Mouse (Mus musculus): ENCODE measurements around the gene Spag17. TPM values are rescaled to one million over a fixed set of nuclear protein-coding genes. Genes with fewer than 3 reads are reported as not detected.

Gene Spag17
- polyA plus RNA-seq (2012; fragmentation: generic; extraction: Trizol), result not detected
- long read RNA-seq, experiment 1, result 0 reads
- long read RNA-seq, experiment 2, result 0 reads

DNA sequence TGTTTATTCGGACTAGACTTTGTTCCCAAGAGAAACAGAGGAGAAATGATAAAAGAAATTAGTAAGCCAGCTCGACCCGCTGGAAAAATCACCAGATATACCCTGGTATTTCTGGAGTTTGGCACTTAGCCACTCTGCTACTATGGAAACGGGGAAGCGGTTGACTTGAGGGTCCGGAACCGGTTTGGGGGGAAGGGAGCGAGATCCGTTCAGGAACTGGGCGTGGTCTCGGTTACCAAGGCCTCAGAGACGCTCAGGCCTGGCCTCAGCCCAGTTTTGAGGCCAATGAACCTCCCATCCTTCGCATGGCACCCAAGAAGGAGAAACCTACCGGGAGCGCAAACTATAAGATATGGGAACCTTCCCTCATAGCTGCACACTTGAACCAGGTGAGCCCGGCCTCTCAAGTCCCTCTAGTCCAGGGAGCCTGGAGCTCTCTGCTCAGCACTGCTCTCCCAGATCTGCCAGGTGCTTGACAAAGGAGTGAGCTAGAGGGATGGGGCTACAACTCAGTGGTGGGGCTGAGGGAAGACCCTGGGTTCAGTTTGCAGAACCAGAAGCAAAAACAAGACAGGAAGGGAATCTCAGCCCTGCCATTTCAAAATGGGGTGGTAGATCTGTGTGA is at the start of gene Spag17:
Gene Spag17 (plus strand): TSS at position 220 of the 625 bp plus-strand sequence.
- TF ChIP-seq FOSL1 (IDR thresholded peaks at IDR 0.05; ENCODE audit: insufficient read depth, low read length, poor library complexity, severe bottlenecking) (no peak), MAX (IDR thresholded peaks at IDR 0.05) (no peak), CEBPB (IDR thresholded peaks at IDR 0.05; ENCODE audit: low read depth) (no peak), USF1 (IDR thresholded peaks at IDR 0.05; ENCODE audit: low read depth) (no peak)
- no peak within 1 kb of the TSS for H3ac ChIP-seq (ENCODE audit: control insufficient read depth, insufficient read length, low read depth)
- H3K79me3 ChIP-seq (ENCODE audit: low read depth), result no peaks in the 10 kb centered on the region
- no peaks in the 10 kb centered on the region for H3K36me3 ChIP-seq (ENCODE audit: control insufficient read depth, insufficient read depth)
- no peaks in the 10 kb centered on the region for H3K27me3 ChIP-seq (ENCODE audit: control insufficient read depth, insufficient read depth, insufficient read length)
- H3K4me3 ChIP-seq (ENCODE audit: insufficient read depth, poor library complexity, severe bottlenecking), result no peak within 1 kb of the TSS
- H3K79me2 ChIP-seq (ENCODE audit: control insufficient read depth, insufficient read depth), result no peaks in the 10 kb centered on the region

DNA sequence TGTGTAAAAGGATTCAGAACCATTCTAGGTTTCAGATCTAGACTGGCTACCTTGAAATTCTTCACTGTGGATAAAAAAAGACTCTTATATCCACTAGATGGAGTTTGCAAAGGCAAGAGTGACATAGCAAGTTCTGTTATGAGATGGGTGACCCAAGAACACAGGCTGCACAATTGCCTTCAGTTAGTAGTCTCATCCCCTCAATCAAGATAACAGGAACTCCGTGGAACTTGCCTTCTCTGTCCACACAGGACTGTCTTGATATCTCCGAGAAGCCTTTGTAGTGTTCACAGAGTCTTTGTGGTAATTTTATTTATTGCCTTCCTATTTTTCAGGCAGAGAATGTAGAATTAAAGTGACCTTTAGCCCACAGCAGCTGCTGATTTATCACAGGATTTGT is 42.9 kb upstream of the Spag17 start:
- no peak overlapping the region for H3ac ChIP-seq (ENCODE audit: control insufficient read depth, insufficient read length, low read depth)
- H3K79me2 ChIP-seq (ENCODE audit: control insufficient read depth, insufficient read depth), result no peaks in the 10 kb centered on the region
- no peak for TF ChIP-seq FOSL1 (IDR thresholded peaks at IDR 0.05; ENCODE audit: insufficient read depth, low read length, poor library complexity, severe bottlenecking)
- no peak for TF ChIP-seq MYOG (IDR thresholded peaks at IDR 0.05; ENCODE audit: control insufficient read depth, extremely low read depth, insufficient read length)
- TF ChIP-seq MAX (IDR thresholded peaks at IDR 0.05), result no peak
- no peak for TF ChIP-seq USF1 (IDR thresholded peaks at IDR 0.05; ENCODE audit: low read depth)
- TF ChIP-seq CEBPB (IDR thresholded peaks at IDR 0.05; ENCODE audit: low read depth), result no peak
- TF ChIP-seq CTCF (IDR thresholded peaks at IDR 0.05; ENCODE audit: control insufficient read depth, insufficient read depth, insufficient read length), result no peak
- no peak for TF ChIP-seq MYOD1 (IDR thresholded peaks at IDR 0.05; ENCODE audit: control insufficient read depth, insufficient read length, low read depth)
- H3K79me3 ChIP-seq (ENCODE audit: low read depth), result no peaks in the 10 kb centered on the region
- H3K36me3 ChIP-seq (ENCODE audit: control insufficient read depth, insufficient read depth), result no peaks in the 10 kb centered on the region
- no peak overlapping the region for H3K4me3 ChIP-seq (ENCODE audit: insufficient read depth, poor library complexity, severe bottlenecking)
- no peaks in the 10 kb centered on the region for H3K27me3 ChIP-seq (ENCODE audit: control insufficient read depth, insufficient read depth, insufficient read length)

DNA sequence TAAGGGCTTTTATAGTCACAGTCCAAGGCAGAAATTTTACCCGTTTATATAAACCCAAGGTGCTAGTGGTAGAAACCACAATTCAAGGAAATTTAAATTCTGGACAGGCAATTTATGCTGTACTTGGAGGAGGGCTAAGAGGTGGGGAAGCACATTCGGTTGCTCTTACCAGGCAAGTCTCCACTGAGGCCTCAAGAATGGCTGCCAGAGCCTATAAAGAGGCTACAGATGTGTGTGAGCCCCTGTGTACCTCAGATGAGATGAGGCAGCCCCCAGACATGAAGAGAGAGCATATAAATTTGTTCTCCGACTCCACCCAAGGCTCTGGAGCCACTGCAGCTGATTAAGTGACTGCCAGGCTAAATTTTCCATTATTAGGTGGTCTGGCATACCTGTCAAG is 42.4 kb upstream of the Spag17 start:
- no peaks in the 10 kb centered on the region for H3K79me3 ChIP-seq (ENCODE audit: low read depth)
- H3K36me3 ChIP-seq (ENCODE audit: control insufficient read depth, insufficient read depth), result no peaks in the 10 kb centered on the region
- TF ChIP-seq MAX (IDR thresholded peaks at IDR 0.05), result no peak
- TF ChIP-seq CEBPB (IDR thresholded peaks at IDR 0.05; ENCODE audit: low read depth), result no peak
- TF ChIP-seq MYOD1 (IDR thresholded peaks at IDR 0.05; ENCODE audit: control insufficient read depth, insufficient read length, low read depth), result no peak
- no peak for TF ChIP-seq CTCF (IDR thresholded peaks at IDR 0.05; ENCODE audit: control insufficient read depth, insufficient read depth, insufficient read length)
- TF ChIP-seq MYOG (IDR thresholded peaks at IDR 0.05; ENCODE audit: control insufficient read depth, extremely low read depth, insufficient read length), result no peak
- TF ChIP-seq USF1 (IDR thresholded peaks at IDR 0.05; ENCODE audit: low read depth), result no peak
- no peak for TF ChIP-seq FOSL1 (IDR thresholded peaks at IDR 0.05; ENCODE audit: insufficient read depth, low read length, poor library complexity, severe bottlenecking)

DNA sequence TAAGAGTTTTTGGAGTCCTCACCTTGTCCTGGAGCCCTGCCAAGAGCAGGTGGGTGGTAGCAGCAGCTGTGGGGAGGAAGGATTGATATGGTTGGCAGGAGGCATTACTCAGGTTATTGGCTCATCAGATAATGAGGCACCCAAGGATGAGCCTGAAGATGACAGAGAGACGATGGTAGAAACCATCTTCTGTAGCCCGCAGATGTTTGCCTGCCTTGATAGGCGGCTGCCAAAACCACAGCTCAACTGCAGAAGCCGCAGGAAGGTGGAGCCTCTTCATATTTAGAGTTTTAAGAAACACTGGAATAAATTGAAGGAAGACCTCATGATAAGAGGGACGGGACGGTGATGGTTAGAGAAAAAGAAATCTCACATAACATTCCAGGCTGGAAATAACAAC is 42.0 kb upstream of the Spag17 start:
- Histone ChIP-seq H3K79me2 (ENCODE audit: control insufficient read depth, insufficient read depth) (no peaks in the 10 kb centered on the region), H3K27me3 (ENCODE audit: control insufficient read depth, insufficient read depth, insufficient read length) (no peaks in the 10 kb centered on the region), H3ac (ENCODE audit: control insufficient read depth, insufficient read length, low read depth) (no peak overlapping the region), H3K36me3 (ENCODE audit: control insufficient read depth, insufficient read depth) (no peaks in the 10 kb centered on the region), H3K4me3 (ENCODE audit: insufficient read depth, poor library complexity, severe bottlenecking) (no peak overlapping the region), H3K79me3 (ENCODE audit: low read depth) (no peaks in the 10 kb centered on the region)
- no peak for TF ChIP-seq USF1 (IDR thresholded peaks at IDR 0.05; ENCODE audit: low read depth)
- TF ChIP-seq FOSL1 (IDR thresholded peaks at IDR 0.05; ENCODE audit: insufficient read depth, low read length, poor library complexity, severe bottlenecking), result no peak
- no peak for TF ChIP-seq CEBPB (IDR thresholded peaks at IDR 0.05; ENCODE audit: low read depth)
- no peak for TF ChIP-seq CTCF (IDR thresholded peaks at IDR 0.05; ENCODE audit: control insufficient read depth, insufficient read depth, insufficient read length)
- TF ChIP-seq MAX (IDR thresholded peaks at IDR 0.05), result no peak
- TF ChIP-seq MYOG (IDR thresholded peaks at IDR 0.05; ENCODE audit: control insufficient read depth, extremely low read depth, insufficient read length), result no peak
- no peak for TF ChIP-seq MYOD1 (IDR thresholded peaks at IDR 0.05; ENCODE audit: control insufficient read depth, insufficient read length, low read depth)

More for the DNA sequence above, 42.4 kb upstream of the Spag17 start:
- Histone ChIP-seq H3K27me3 (ENCODE audit: control insufficient read depth, insufficient read depth, insufficient read length) (no peaks in the 10 kb centered on the region), H3ac (ENCODE audit: control insufficient read depth, insufficient read length, low read depth) (no peak overlapping the region), H3K79me2 (ENCODE audit: control insufficient read depth, insufficient read depth) (no peaks in the 10 kb centered on the region), H3K4me3 (ENCODE audit: insufficient read depth, poor library complexity, severe bottlenecking) (no peak overlapping the region)

DNA sequence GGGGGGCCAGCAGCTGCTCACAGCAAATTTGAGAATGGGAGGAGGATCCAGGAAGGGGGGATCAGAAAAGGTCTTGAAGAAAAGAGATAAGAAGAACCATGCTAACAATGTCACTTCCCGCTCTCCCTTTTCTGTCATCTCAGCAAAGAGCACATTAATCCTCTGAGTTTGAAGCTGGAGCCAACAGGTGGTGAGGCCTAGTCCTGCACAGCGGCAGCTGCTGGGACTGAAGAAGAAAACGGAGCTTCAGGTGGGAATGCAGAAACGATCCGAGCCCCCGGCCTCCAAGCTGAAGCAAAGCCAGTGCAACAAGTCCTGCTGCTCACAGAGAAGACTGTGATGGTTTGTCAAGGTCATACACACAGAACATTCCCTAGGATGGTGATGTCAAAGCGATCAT is 34.3 kb upstream of the Spag17 start:
- H3ac ChIP-seq (ENCODE audit: control insufficient read depth, insufficient read length, low read depth), result no peak overlapping the region
- no peak overlapping the region for H3K4me3 ChIP-seq (ENCODE audit: insufficient read depth, poor library complexity, severe bottlenecking)
- H3K79me3 ChIP-seq (ENCODE audit: low read depth), result no peaks in the 10 kb centered on the region
- no peaks in the 10 kb centered on the region for H3K27me3 ChIP-seq (ENCODE audit: control insufficient read depth, insufficient read depth, insufficient read length)
- TF ChIP-seq MYOG (IDR thresholded peaks at IDR 0.05; ENCODE audit: control insufficient read depth, extremely low read depth, insufficient read length) (no peak), MAX (IDR thresholded peaks at IDR 0.05) (no peak), FOSL1 (IDR thresholded peaks at IDR 0.05; ENCODE audit: insufficient read depth, low read length, poor library complexity, severe bottlenecking) (no peak), CTCF (IDR thresholded peaks at IDR 0.05; ENCODE audit: control insufficient read depth, insufficient read depth, insufficient read length) (no peak), MYOD1 (IDR thresholded peaks at IDR 0.05; ENCODE audit: control insufficient read depth, insufficient read length, low read depth) (no peak), CEBPB (IDR thresholded peaks at IDR 0.05; ENCODE audit: low read depth) (no peak), USF1 (IDR thresholded peaks at IDR 0.05; ENCODE audit: low read depth) (no peak)
- H3K36me3 ChIP-seq (ENCODE audit: control insufficient read depth, insufficient read depth), result no peaks in the 10 kb centered on the region
- no peaks in the 10 kb centered on the region for H3K79me2 ChIP-seq (ENCODE audit: control insufficient read depth, insufficient read depth)

DNA sequence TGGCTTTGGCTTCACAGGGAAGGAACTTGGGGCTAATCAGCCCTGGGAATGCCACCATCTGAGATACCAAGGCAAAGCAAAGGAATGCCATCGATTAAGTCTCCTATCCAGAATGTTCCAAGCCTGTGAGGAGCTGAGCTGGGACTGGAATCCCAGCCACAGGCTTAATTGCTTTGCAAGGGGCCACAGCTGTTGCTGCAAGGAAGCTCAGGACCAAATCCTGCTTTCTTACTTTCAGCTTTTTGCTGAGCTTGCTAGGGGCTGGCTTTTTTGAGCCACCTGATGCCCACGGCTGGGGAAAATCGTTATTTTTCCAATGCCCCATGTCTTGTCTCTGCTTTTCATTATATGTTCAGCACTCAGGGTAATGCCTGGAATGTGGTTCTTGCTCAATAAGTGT is 30.6 kb upstream of the Spag17 start:
- H3K27me3 ChIP-seq (ENCODE audit: control insufficient read depth, insufficient read depth, insufficient read length), result no peaks in the 10 kb centered on the region
- no peaks in the 10 kb centered on the region for H3K79me2 ChIP-seq (ENCODE audit: control insufficient read depth, insufficient read depth)
- no peak overlapping the region for H3ac ChIP-seq (ENCODE audit: control insufficient read depth, insufficient read length, low read depth)
- no peaks in the 10 kb centered on the region for H3K79me3 ChIP-seq (ENCODE audit: low read depth)
- no peak overlapping the region for H3K4me3 ChIP-seq (ENCODE audit: insufficient read depth, poor library complexity, severe bottlenecking)
- TF ChIP-seq MAX (IDR thresholded peaks at IDR 0.05), result no peak
- no peak for TF ChIP-seq USF1 (IDR thresholded peaks at IDR 0.05; ENCODE audit: low read depth)
- no peak for TF ChIP-seq CEBPB (IDR thresholded peaks at IDR 0.05; ENCODE audit: low read depth)
- no peak for TF ChIP-seq MYOD1 (IDR thresholded peaks at IDR 0.05; ENCODE audit: control insufficient read depth, insufficient read length, low read depth)
- no peak for TF ChIP-seq FOSL1 (IDR thresholded peaks at IDR 0.05; ENCODE audit: insufficient read depth, low read length, poor library complexity, severe bottlenecking)
- TF ChIP-seq CTCF (IDR thresholded peaks at IDR 0.05; ENCODE audit: control insufficient read depth, insufficient read depth, insufficient read length), result no peak
- no peak for TF ChIP-seq MYOG (IDR thresholded peaks at IDR 0.05; ENCODE audit: control insufficient read depth, extremely low read depth, insufficient read length)
- no peaks in the 10 kb centered on the region for H3K36me3 ChIP-seq (ENCODE audit: control insufficient read depth, insufficient read depth)

Measured in C2C12 (cell line).